Mouse (Mus musculus) liver, postnatal 0 days (tissue): ENCODE measurements around the gene Cog6.

Experiments
- CTCF ChIP-seq: sonication (generic); IDR thresholded peaks from 2 replicates; pipeline ENCODE4 v1.5.1; 2016; ENCODE audit warnings: antibody characterized with exemption, low read depth
- EP300 ChIP-seq: IDR thresholded peaks from 2 replicates; pipeline ENCODE4 v1.6.1; 2016; ENCODE audit warnings: antibody characterized with exemption, low read depth, mild to moderate bottlenecking

DNA sequence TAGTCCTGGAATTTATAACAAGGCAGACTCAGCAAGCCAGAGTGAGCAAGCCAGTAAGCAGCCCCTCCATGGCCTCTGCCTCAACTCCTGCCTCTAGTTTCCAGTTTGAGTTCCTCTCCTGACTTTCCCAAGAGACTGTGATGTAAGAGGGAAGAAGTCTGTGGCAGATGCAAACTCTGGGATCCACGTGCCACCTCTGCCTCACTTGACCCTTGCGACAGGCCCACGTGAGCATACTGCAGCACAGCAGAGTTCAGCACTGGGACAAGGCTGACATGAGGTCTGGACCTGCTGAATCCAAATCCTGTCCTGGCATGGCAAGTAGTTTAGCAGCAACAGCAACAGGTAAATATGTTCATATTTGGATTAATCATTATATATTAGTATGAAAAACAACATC, 17.0 kb downstream of the Cog6 start:
- TF ChIP-seq CTCF (no peak), EP300 (no peak)
